Mouse (Mus musculus) intestine, embryonic 14.5 days (tissue): ENCODE results near the gene Dnah3. TPM values are rescaled to one million over a fixed set of nuclear protein-coding genes. Genes with fewer than 3 reads are reported as not detected.

Experiments used
- ATAC-seq: fragments of 200-750 bp; cut with Nextera tagmentation; replicated peaks from 2 replicates; pipeline ENCODE4 v1.8.0; 2017; ENCODE audit warnings: low read depth, moderate number of reproducible peaks, moderate TSS enrichment, moderate library complexity; ENCODE audit not compliant: low FRiP score, low TSS enrichment
- DNase-seq: peaks from one replicate; pipeline ENCODE4 v3.0.0-alpha.2; 2018; ENCODE audit warnings: low spot score
- H3K27ac ChIP-seq: fragments of 300-500 bp; sonication (generic); 2 replicates; pipeline ENCODE4 v1.5.1; 2014; ENCODE audit warnings: low read depth, mild to moderate bottlenecking, control low read depth
- H3K27me3 ChIP-seq: fragments of 300-500 bp; sonication (generic); replicated peaks from 2 replicates; pipeline ENCODE4 v1.6.1; 2014; ENCODE audit warnings: low read length, control low read depth; ENCODE audit not compliant: control insufficient read depth, insufficient read depth
- H3K36me3 ChIP-seq: fragments of 300-500 bp; sonication (generic); 2 replicates; pipeline ENCODE4 v1.6.1; 2014; ENCODE audit warnings: low read length, control low read depth; ENCODE audit not compliant: control insufficient read depth, insufficient read depth
- H3K4me1 ChIP-seq: fragments of 300-500 bp; sonication (generic); replicated peaks from 2 replicates; pipeline ENCODE4 v1.6.1; 2014; ENCODE audit warnings: low read length, control low read depth, mixed read lengths; ENCODE audit not compliant: control insufficient read depth, insufficient read depth
- H3K4me2 ChIP-seq: fragments of 300-500 bp; sonication (generic); 2 replicates; pipeline ENCODE4 v1.6.1; 2014; ENCODE audit warnings: low read length
- H3K4me3 ChIP-seq: fragments of 300-500 bp; sonication (generic); 2 replicates; pipeline ENCODE4 v1.5.1; 2014; ENCODE audit warnings: low read depth, low read length, control low read depth, mixed read lengths
- H3K9ac ChIP-seq: fragments of 300-500 bp; sonication (generic); 2 replicates; pipeline ENCODE4 v1.6.1; 2014; ENCODE audit warnings: mild to moderate bottlenecking, low read length
- H3K9me3 ChIP-seq: fragments of 300-500 bp; sonication (generic); 2 replicates; pipeline ENCODE4 v1.6.1; 2016; ENCODE audit warnings: low read length, control low read depth; ENCODE audit not compliant: control insufficient read depth
- WGBS: fragments of 180-500 bp; shearing (Covaris S2); extraction: QIAGEN DNeasy Blood & Tissue Kit; methylation state at CpG from one replicate; pipeline ENCODE4 v1.1.7; 2014; 5-methylcytosine and 5-hydroxymethylcytosine counted together
- polyA plus RNA-seq: library from polyadenylated mRNA; unstranded; fragments of >200 nt; fragmentation: Nextera tagmentation; extraction: Ambion mirVana; gene quantifications from 2 replicates; pipeline ENCODE4 v1.2.1, GENCODE M21; 2014

The Dnah3 gene
- polyA plus RNA-seq, 1 experiment from 2014 or later = not detected

DNA sequence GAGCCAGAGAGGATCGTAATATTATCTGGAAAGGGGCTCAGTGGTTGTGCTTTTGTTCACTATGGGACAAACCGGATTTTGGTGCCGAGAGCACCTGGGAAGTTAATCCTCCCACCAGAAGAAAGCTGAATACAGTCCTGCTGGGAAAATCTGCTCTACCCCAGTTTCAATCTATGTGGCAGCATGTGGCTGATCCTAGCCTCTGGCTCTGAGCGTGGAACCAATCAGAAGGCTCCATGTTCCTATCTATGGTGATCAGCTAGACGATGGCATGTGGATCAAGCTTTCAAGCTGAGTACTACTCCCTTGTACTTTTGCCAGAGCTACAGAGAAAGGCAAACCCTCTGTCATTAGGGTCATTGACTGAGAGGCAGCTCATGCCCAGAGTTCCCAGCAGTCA is 2.0 kb downstream of the Dnah3 start:
- no peak overlapping the region for H3K4me2 ChIP-seq
- 53% methylated on average over 5 of the region's 5 CpGs for WGBS
- ATAC-seq = no peak
- no peak for DNase-seq
- H3K27ac ChIP-seq = no peak overlapping the region
- H3K4me1 ChIP-seq = no peaks in the 10 kb centered on the region
- H3K9me3 ChIP-seq = no peaks in the 10 kb centered on the region
- H3K27me3 ChIP-seq = no peaks in the 10 kb centered on the region
- no peak overlapping the region for H3K9ac ChIP-seq
- H3K36me3 ChIP-seq = no peaks in the 10 kb centered on the region
- no peak overlapping the region for H3K4me3 ChIP-seq

DNA sequence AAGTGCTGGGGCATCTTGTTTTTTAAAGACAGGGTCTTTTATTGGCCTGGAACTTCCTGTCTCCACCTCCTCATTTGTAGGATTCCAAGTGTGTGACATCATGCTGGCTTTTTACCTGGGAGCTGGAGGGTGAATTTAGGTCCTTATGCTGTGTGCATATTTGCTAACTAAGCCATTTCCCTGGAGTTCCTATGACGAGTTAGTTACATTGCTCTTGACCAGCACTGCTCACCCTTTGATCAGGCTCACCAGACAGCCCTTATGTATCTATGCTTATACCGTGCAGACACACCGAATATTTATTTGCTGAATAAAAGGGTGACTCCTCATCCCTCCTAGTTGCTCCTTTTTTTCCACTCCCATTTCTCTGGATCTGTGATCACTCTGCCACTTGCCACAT is 14.9 kb downstream of the Dnah3 start:
- no peaks in the 10 kb centered on the region for H3K9me3 ChIP-seq
- 52% methylated on average over 3 of the region's 3 CpGs for WGBS
- no peaks in the 10 kb centered on the region for H3K27me3 ChIP-seq
- no peak overlapping the region for H3K4me3 ChIP-seq
- H3K4me2 ChIP-seq = no peak overlapping the region
- ATAC-seq = no peak
- no peak for DNase-seq
- no peak overlapping the region for H3K9ac ChIP-seq
- no peaks in the 10 kb centered on the region for H3K36me3 ChIP-seq
- H3K4me1 ChIP-seq = no peaks in the 10 kb centered on the region
- no peak overlapping the region for H3K27ac ChIP-seq

DNA sequence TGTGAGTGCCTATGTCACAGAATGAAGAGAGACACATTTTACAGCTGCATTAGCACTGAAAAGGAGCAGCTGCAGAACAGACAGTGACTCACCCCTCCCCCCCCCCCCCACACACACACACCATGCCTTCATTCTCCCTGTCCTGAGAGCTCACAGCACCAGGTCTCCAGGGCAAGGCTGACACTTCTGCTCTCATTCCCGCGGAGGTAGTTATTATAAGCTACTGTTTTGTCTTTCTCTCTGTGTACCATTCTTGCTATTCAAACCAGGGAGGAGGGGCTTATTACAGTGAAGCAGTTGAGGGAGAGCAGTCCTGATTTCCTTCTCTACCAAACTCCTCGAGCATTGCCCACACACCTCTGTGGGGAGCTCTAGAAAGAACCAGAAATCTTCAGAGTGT is 25.9 kb downstream of the Dnah3 start:
- Histone ChIP-seq H3K4me2 (no peak overlapping the region), H3K27me3 (no peaks in the 10 kb centered on the region), H3K36me3 (no peaks in the 10 kb centered on the region), H3K4me3 (no peak overlapping the region), H3K9me3 (no peaks in the 10 kb centered on the region), H3K27ac (no peak overlapping the region), H3K4me1 (no peaks in the 10 kb centered on the region), H3K9ac (no peak overlapping the region)
- DNase-seq (no peak), ATAC-seq (no peak)
- 36% methylated on average over 3 of the region's 3 CpGs for WGBS

DNA sequence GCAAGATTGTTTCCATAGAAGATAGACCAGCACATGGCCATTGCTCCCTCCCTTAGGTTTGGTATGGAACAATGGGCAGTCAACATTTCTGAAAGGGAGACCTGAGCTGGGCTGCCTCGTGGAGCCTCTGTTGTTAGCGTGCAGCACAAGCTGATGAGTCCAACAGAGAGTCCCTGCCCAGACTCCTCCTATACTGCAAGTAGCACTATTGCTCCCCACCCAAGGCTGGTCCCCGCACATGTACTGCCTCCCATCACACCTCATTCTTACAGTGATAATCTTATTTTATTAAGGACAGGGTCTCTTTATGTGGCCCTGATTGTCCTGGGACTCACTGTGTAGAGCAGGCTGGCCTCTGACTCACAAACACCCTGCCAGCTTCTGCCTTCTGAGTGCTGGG is 27.0 kb downstream of the Dnah3 start:
- Histone ChIP-seq H3K27ac (no peak overlapping the region), H3K9ac (no peak overlapping the region), H3K4me1 (no peaks in the 10 kb centered on the region), H3K27me3 (no peaks in the 10 kb centered on the region), H3K4me2 (no peak overlapping the region), H3K36me3 (no peaks in the 10 kb centered on the region), H3K9me3 (no peaks in the 10 kb centered on the region), H3K4me3 (no peak overlapping the region)
- DNase-seq (no peak), ATAC-seq (no peak)
- WGBS = 82% methylated on average over 3 of the region's 3 CpGs

DNA sequence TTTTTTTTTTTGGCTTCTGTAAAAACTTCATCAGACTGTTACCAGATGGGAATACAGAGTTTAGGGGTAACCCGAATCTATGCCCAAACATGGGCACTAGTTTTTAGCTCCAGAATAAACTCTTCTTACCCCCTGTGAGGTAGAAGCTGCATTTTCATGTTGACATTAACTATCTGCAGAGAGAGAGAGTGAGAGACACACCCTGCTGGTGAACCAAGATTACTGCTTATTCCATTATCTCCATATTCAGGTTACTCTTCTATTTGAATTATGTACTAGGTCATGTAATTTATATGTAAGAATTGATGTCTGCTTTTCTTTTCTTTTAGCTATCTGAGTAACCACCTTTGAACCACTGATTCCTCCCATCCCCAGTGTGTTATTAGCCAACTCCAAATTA is 31.0 kb downstream of the Dnah3 start:
- DNase-seq (no peak), ATAC-seq (no peak)
- Histone ChIP-seq H3K9ac (no peak overlapping the region), H3K27me3 (no peaks in the 10 kb centered on the region), H3K4me1 (no peaks in the 10 kb centered on the region), H3K36me3 (no peaks in the 10 kb centered on the region), H3K4me3 (no peak overlapping the region), H3K27ac (no peak overlapping the region), H3K9me3 (no peaks in the 10 kb centered on the region), H3K4me2 (no peak overlapping the region)
- WGBS = 85% methylated on average over 1 of the region's 1 CpGs

DNA sequence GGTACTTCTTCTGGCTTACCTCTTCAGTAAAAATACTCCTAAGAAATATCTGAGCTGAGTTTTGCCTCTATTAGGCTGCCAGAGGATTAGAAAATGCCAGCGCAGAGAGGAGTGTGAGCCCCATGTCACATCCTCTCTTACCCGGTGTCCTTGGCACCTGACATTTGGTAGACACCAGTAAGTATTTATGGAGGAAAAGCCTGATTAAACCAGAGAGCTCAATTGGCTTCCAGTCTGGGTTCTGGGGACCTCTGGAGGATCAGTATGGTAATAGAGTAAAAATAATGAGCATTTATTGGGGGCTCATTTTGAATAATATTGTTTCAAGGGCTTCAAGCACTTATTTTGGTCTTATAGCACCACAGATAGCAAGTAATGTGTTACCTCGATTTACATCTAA is 39.6 kb downstream of the Dnah3 start:
- Histone ChIP-seq H3K9me3 (no peaks in the 10 kb centered on the region), H3K9ac (no peak overlapping the region), H3K27me3 (no peaks in the 10 kb centered on the region), H3K4me1 (no peaks in the 10 kb centered on the region), H3K4me2 (no peak overlapping the region), H3K27ac (no peak overlapping the region), H3K4me3 (no peak overlapping the region), H3K36me3 (no peaks in the 10 kb centered on the region)
- DNase-seq (no peak), ATAC-seq (no peak)
- WGBS = 83% methylated on average over 3 of the region's 3 CpGs

DNA sequence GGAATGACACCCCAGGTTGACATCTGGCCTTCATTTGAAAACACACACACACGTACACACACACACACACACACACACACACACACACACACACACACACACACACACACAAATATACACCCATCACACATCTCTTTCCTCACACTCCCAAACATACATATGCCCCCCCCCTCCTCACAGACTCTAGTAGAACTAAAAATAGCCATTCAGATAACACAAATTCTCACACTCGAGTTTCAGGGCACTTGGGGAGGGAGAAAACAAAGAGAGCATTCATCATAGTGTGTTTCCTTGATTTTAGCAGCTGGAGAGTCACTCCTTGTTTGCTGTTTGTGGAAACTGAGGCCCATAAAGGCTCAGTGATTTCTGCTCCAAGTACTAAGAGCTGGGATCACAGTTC is 41.1 kb downstream of the Dnah3 start:
- WGBS = 45% methylated on average over 2 of the region's 2 CpGs
- no peak for ATAC-seq

DNA sequence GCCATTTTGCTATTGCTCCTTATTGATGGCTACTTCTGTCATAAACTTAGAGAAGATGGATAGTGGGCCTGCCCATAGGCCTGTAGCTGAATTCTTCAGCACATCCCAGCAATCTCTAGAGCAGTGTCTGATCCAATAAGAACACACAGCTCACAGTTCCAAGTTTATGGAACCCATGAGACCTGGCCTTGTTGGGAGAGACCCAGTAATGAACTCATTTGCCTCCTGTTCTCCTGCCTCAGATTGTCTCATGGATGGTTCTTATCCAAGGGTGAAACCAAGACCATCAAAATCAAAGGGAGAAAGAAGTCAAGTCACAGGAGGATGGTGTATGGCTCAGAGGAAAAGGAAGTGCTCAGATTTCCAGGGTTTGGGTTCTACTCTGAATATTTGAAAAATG is 44.6 kb downstream of the Dnah3 start:
- H3K4me3 ChIP-seq = no peak overlapping the region
- no peaks in the 10 kb centered on the region for H3K4me1 ChIP-seq
- no peak overlapping the region for H3K4me2 ChIP-seq
- no peaks in the 10 kb centered on the region for H3K9me3 ChIP-seq
- no peak overlapping the region for H3K9ac ChIP-seq
- H3K27me3 ChIP-seq = no peaks in the 10 kb centered on the region
- H3K27ac ChIP-seq = no peak overlapping the region
- DNase-seq (no peak), ATAC-seq (no peak)
- H3K36me3 ChIP-seq = no peaks in the 10 kb centered on the region

More for the DNA sequence above, 41.1 kb downstream of the Dnah3 start:
- no peaks in the 10 kb centered on the region for H3K27me3 ChIP-seq
- no peak overlapping the region for H3K4me3 ChIP-seq
- no peaks in the 10 kb centered on the region for H3K36me3 ChIP-seq
- no peaks in the 10 kb centered on the region for H3K9me3 ChIP-seq
- H3K9ac ChIP-seq = no peak overlapping the region
- H3K4me1 ChIP-seq = no peaks in the 10 kb centered on the region
- no peak overlapping the region for H3K27ac ChIP-seq
- DNase-seq = no peak
- no peak overlapping the region for H3K4me2 ChIP-seq

DNA sequence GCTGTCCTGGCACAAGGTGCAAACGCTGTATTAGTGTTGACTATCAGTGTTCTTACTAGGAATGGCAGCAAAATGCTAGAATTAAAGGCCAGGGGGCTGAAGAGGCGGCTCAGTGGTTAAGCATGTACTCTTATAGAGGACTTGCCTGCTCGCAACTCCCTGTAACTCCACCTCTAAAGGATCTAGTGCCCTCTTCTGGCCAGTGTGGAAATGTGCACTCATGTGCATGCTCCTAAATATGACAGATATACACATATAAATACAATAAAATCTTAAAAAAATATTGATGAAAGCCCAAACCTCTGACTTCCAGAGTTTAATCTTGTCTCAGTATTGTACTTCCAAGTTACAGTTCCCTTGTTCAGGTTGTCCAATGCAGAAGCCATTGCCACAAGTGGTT is 51.1 kb downstream of the Dnah3 start:
- Histone ChIP-seq H3K36me3 (no peaks in the 10 kb centered on the region), H3K4me3 (no peak overlapping the region), H3K27me3 (no peaks in the 10 kb centered on the region), H3K9ac (no peak overlapping the region), H3K4me2 (no peak overlapping the region), H3K27ac (no peak overlapping the region), H3K4me1 (no peaks in the 10 kb centered on the region), H3K9me3 (no peaks in the 10 kb centered on the region)
- WGBS = 83% methylated on average over 3 of the region's 3 CpGs
- DNase-seq (no peak), ATAC-seq (no peak)
